Mouse (Mus musculus) CH12.LX (cell line): Measurements from ENCODE around the gene Zfp697. TPM values are rescaled to one million over a fixed set of nuclear protein-coding genes. Genes with fewer than 3 reads are reported as not detected.
"Not testable (repeated sequence)": the region's sequence is repeated elsewhere in the genome, so short reads cannot be mapped to it uniquely, and the experiment has no call there.

Source experiments
- DNase-seq: peaks from one replicate; pipeline ENCODE4 v3.0.0-alpha.2; 2013; ENCODE audit errors: extremely low read depth
- H3K27ac ChIP-seq: 2 replicates; pipeline ENCODE4 v1.5.1; 2012; ENCODE audit warnings: low read depth, mild to moderate bottlenecking, control low read depth, moderate library complexity; ENCODE audit not compliant: insufficient read depth
- H3K27me3 ChIP-seq: replicated peaks from 2 replicates; pipeline ENCODE3; 2012; ENCODE audit warnings: inconsistent platforms
- H3K36me3 ChIP-seq, 2 experiments: replicated peaks in 1 of 2; 2 replicates each; pipeline versions ENCODE3 to v1.6.1; 2012; ENCODE audit warnings: inconsistent platforms in 1 of 2, low read length in 1 of 2, mild to moderate bottlenecking in 1 of 2, mixed read lengths in 1 of 2, moderate library complexity in 1 of 2; ENCODE audit not compliant: control insufficient read depth in 1 of 2, insufficient read depth in 1 of 2
- H3K4me1 ChIP-seq, 2 experiments: 2 replicates each; pipeline ENCODE4 v1.6.1; 2012; ENCODE audit warnings: inconsistent platforms in 1 of 2, moderate library complexity in 1 of 2; ENCODE audit not compliant: insufficient read depth in 2 of 2, control insufficient read depth in 1 of 2
- H3K4me2 ChIP-seq: 2 replicates; pipeline ENCODE4 v1.6.1; 2012; ENCODE audit warnings: low read depth, mild to moderate bottlenecking, control low read depth; ENCODE audit not compliant: poor library complexity, insufficient read depth, severe bottlenecking
- H3K4me3 ChIP-seq, 3 experiments: fragments of 150-350 bp in 1 of 3; sonication (generic) in 1 of 3; replicated peaks in 1 of 3; 2 replicates each; pipeline versions ENCODE3 to v1.5.1; 2011 to 2012; ENCODE audit warnings: low read depth in 2 of 3, low read length in 2 of 3, mild to moderate bottlenecking in 2 of 3, moderate library complexity in 2 of 3, control low read depth in 1 of 3, improper control_type of control experiment in 1 of 3, inconsistent platforms in 1 of 3, mixed read lengths in 1 of 3; ENCODE audit not compliant: poor library complexity in 1 of 3
- H3K79me2 ChIP-seq: replicated peaks from 2 replicates; pipeline ENCODE4 v1.6.1; 2012; ENCODE audit warnings: mild to moderate bottlenecking, moderate library complexity; ENCODE audit not compliant: control insufficient read depth, poor library complexity, insufficient read depth, severe bottlenecking; ENCODE audit errors: extremely low read depth
- H3K9ac ChIP-seq: 2 replicates; pipeline ENCODE4 v1.6.1; 2012; ENCODE audit warnings: low read depth, mild to moderate bottlenecking, control low read depth, moderate library complexity; ENCODE audit not compliant: insufficient read depth
- H3K9me3 ChIP-seq: replicated peaks from 2 replicates; pipeline ENCODE3; 2012; ENCODE audit warnings: low read length, inconsistent platforms, mixed read lengths
- dilution Hi-C: fragments of 300-500 bp; cut with MboI; formaldehyde crosslinking; loops from 2 replicates; pipeline ENCODE4 v1.14.3; 2020; ENCODE audit warnings: low sequenced_read_pairs; ENCODE audit not compliant: extremely low pct_unique_long_range_greater_than_20kb, extremely low pct_ligation_motif_present
- in situ Hi-C: fragments of 300-500 bp; cut with MboI; formaldehyde crosslinking; loops from 3 replicates; pipeline ENCODE4 v1.14.3; 2019; ENCODE audit warnings: low sequenced_read_pairs, low pct_ligation_motif_present, low pct_unique_long_range_greater_than_20kb, mixed read lengths
- polyA plus RNA-seq: library from polyadenylated mRNA; unstranded; fragments of >175 nt; gene quantifications from 2 replicates; pipeline ENCODE4 v1.2.1, GENCODE M21; 2012; ENCODE audit warnings: low read depth; ENCODE audit not compliant: insufficient read length
- total RNA-seq, 2 experiments: library from RNA; depleted of rRNA; stranded (reverse); fragments of 300-350 nt in 1 of 2; fragments of >200 nt in 1 of 2; gene quantifications; 2 replicates each; pipeline ENCODE4 v1.2.3; 2012 to 2014

The Zfp697 gene
- total and polyA plus RNA-seq, 3 experiments, result not detected

GRCm38 (mm10) chr3:98507229-98507628 lies 125.0 kb downstream of the Zfp697 start:
- H3K4me3 ChIP-seq, in situ Hi-C loops, H3K27ac ChIP-seq, H3K4me1 ChIP-seq, H3K36me3 ChIP-seq, H3K79me2 ChIP-seq, DNase-seq, dilution Hi-C loops, H3K9me3 ChIP-seq, H3K4me2 ChIP-seq, H3K27me3 ChIP-seq, H3K9ac ChIP-seq: not testable (repeated sequence)

- H3K9ac ChIP-seq, dilution Hi-C loops, H3K4me2 ChIP-seq, H3K4me3 ChIP-seq, H3K27ac ChIP-seq, H3K36me3 ChIP-seq, H3K9me3 ChIP-seq, H3K4me1 ChIP-seq, DNase-seq, H3K27me3 ChIP-seq, in situ Hi-C loops, H3K79me2 ChIP-seq: not testable (repeated sequence)
Measured at GRCm38 (mm10) chr3:98510414-98510813, 128.2 kb downstream of the Zfp697 start, which contains the start of gene Hsd3b4. Hsd3b4 (minus strand) TSS chr3:98510514.

GRCm38 (mm10) chr3:98522779-98523178 lies 140.5 kb downstream of the Zfp697 start:
- H3K27ac ChIP-seq, H3K36me3 ChIP-seq, H3K4me1 ChIP-seq, H3K27me3 ChIP-seq, dilution Hi-C loops, H3K79me2 ChIP-seq, H3K4me3 ChIP-seq, H3K9ac ChIP-seq, in situ Hi-C loops, H3K9me3 ChIP-seq, H3K4me2 ChIP-seq, DNase-seq: not testable (repeated sequence)

- H3K9ac ChIP-seq, H3K27ac ChIP-seq, H3K4me3 ChIP-seq, H3K36me3 ChIP-seq, H3K4me2 ChIP-seq, H3K79me2 ChIP-seq, in situ Hi-C loops, dilution Hi-C loops, DNase-seq, H3K4me1 ChIP-seq, H3K9me3 ChIP-seq, H3K27me3 ChIP-seq: not testable (repeated sequence)
Measured at GRCm38 (mm10) chr3:98524552-98524951, 142.3 kb downstream of the Zfp697 start.

GRCm38 (mm10) chr3:98524978-98525377 lies 142.7 kb downstream of the Zfp697 start:
- H3K4me1 ChIP-seq, H3K4me3 ChIP-seq, H3K27ac ChIP-seq, dilution Hi-C loops, H3K27me3 ChIP-seq, H3K4me2 ChIP-seq, in situ Hi-C loops, H3K36me3 ChIP-seq, H3K9me3 ChIP-seq, H3K79me2 ChIP-seq, DNase-seq, H3K9ac ChIP-seq: not testable (repeated sequence)

GRCm38 (mm10) chr3:98547641-98548040 lies 165.4 kb downstream of the Zfp697 start:
- H3K79me2 ChIP-seq, H3K4me2 ChIP-seq, DNase-seq, H3K27ac ChIP-seq, H3K9ac ChIP-seq, in situ Hi-C loops, H3K9me3 ChIP-seq, H3K27me3 ChIP-seq, H3K4me1 ChIP-seq, H3K4me3 ChIP-seq, dilution Hi-C loops, H3K36me3 ChIP-seq: not testable (repeated sequence)
